Mouse (Mus musculus) E14TG2a.4 (cell line): ENCODE results near the gene Nme1.

Experiments used
- H3K27me3 ChIP-seq: 2 replicates; pipeline ENCODE4 v1.6.1; 2014; ENCODE audit warnings: low read length, control low read depth; ENCODE audit not compliant: insufficient read depth
- H3K36me3 ChIP-seq: 2 replicates; pipeline ENCODE4 v1.6.1; 2014; ENCODE audit warnings: low read length, control low read depth; ENCODE audit not compliant: insufficient read depth
- H3K4me1 ChIP-seq: replicated peaks from 2 replicates; pipeline ENCODE4 v1.6.1; 2014; ENCODE audit warnings: low read depth, low read length, control low read depth
- H3K4me3 ChIP-seq: replicated peaks from 2 replicates; pipeline ENCODE4 v1.5.1; 2014; ENCODE audit warnings: mild to moderate bottlenecking, low read length
- H3K9me3 ChIP-seq: 2 replicates; pipeline ENCODE4 v1.6.1; 2014; ENCODE audit warnings: low read length, control low read depth
- CTCF ChIP-seq: conservative IDR thresholded peaks from 2 replicates; pipeline ENCODE4 v1.5.1; 2014; ENCODE audit warnings: low read length
- NANOG ChIP-seq: IDR thresholded peaks from 2 replicates; pipeline ENCODE4 v1.6.1; 2014; ENCODE audit warnings: borderline replicate concordance, low read length, mixed read lengths
- POU5F1 ChIP-seq: IDR thresholded peaks from 2 replicates; pipeline ENCODE4 v1.6.1; 2014; ENCODE audit warnings: low read length, borderline replicate concordance

Gene Nme1

DNA sequence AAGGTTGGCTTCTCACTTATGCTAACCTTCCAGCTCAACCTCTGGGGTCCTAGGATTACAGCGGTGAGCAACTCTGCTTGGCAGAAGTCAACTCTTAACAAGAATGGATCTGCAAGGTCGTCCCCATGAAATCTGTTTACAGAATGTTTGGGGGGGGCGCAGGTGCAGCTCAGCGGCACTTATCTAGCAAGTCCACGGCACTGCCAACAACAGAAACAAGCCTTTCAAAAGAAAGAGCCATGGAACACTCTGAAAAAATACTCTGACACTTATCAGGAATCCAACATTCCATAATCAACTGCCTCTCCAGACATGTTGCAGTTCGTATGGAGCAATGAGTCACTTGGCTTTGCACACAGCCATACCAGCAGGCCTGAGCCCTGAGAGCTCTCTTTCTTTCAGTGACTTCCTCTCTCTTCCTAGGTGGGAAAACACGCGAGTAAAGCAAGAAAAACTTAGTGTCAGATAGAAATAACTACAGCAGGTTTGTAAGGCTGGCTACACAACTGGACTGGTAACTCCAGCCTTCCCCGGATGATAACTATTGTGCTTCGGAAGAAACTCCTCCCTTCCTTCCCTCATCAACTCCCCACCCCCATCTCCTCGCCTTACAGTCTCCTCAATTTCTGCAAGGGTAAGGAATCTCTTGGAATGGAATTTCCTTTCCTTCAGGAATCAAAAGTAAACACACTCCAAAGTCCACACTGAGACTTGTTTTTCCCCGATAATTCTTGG is 20.2 kb upstream of the Nme1 start:
- no peaks in the 10 kb centered on the region for H3K4me1 ChIP-seq
- no peak overlapping the region for H3K4me3 ChIP-seq
- no peak for TF ChIP-seq NANOG
- no peak for TF ChIP-seq POU5F1
- no peak for TF ChIP-seq CTCF
- H3K36me3 ChIP-seq = no peaks in the 10 kb centered on the region
- H3K27me3 ChIP-seq = no peaks in the 10 kb centered on the region
- peaks cover 71% of the 10 kb centered on the region for H3K9me3 ChIP-seq

DNA sequence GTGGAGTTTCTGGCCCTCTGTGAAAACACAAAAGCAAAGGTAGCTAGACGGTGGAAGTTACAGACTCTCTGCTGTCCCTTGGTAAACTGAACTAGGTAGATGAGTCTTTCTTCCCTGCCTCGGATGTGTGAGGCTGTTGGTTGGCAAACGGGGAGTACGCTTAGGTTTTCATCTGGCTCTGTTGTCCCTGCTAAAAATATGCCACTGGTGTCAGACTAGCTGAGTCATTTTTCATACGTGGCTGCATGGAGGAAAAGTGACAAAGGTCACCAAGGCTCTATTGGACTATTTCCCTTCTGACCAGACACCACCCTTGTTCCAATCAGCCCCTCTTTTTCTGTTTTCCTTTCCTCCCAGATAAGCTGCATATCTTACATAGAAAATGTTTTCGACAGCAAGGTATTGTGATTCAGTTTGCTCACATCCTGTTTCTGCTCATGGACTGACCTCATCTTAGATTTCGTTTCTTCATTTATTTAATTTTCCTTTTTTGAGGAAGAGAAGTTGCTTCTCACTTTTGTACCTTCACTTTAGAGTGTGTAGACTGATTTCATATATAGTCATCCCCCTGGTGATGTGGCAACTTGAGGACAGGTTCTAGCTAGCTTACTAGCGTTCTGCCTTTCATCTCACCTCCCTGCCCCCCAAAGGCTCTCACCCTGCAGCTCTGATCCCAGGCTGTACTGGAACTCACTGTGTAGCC is 19.5 kb upstream of the Nme1 start:
- no peaks in the 10 kb centered on the region for H3K27me3 ChIP-seq
- H3K9me3 ChIP-seq = peaks cover 79% of the 10 kb centered on the region
- H3K4me3 ChIP-seq = no peak overlapping the region
- H3K36me3 ChIP-seq = no peaks in the 10 kb centered on the region
- TF ChIP-seq CTCF = no peak
- TF ChIP-seq POU5F1 = no peak
- TF ChIP-seq NANOG = no peak
- no peaks in the 10 kb centered on the region for H3K4me1 ChIP-seq

DNA sequence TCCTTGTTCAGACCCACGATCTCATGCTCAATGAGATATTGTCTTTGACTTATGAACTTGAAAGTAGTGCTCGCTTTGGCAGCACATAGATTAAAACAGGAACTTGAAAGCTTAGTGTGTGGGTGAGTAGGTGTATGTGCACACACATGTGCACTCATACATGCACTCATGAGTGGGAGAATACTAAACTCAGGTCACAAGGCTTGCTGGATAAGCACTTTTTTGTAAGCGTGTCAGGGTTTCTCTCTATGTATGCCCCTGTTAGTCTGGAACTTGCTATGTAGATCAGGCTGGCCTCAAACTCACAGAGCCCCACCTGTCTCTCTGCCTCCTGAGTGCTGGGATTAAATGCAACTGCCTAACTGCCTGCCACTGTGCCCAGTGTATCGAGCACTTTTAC is 18.7 kb upstream of the Nme1 start:
- no peaks in the 10 kb centered on the region for H3K36me3 ChIP-seq
- H3K4me3 ChIP-seq = 0 out of 2 replicates have a peak overlapping the region, but pooled peaks have one; percentile 11
- no peaks in the 10 kb centered on the region for H3K27me3 ChIP-seq
- H3K9me3 ChIP-seq = peaks cover 80% of the 10 kb centered on the region
- no peaks in the 10 kb centered on the region for H3K4me1 ChIP-seq
- no peak for TF ChIP-seq POU5F1
- TF ChIP-seq CTCF = no peak
- TF ChIP-seq NANOG = no peak

GRCm38 (mm10) chr11:93986298-93986697 is 18.0 kb upstream of the Nme1 start:
- H3K27me3 ChIP-seq = no peaks in the 10 kb centered on the region
- TF ChIP-seq NANOG (no peak), CTCF (no peak), POU5F1 (no peak)
- H3K36me3 ChIP-seq = no peaks in the 10 kb centered on the region
- H3K4me1 ChIP-seq = no peaks in the 10 kb centered on the region
- H3K4me3 ChIP-seq = 0 out of 2 replicates have a peak overlapping the region, but pooled peaks have one; percentile 10
- peaks cover 72% of the 10 kb centered on the region for H3K9me3 ChIP-seq

DNA sequence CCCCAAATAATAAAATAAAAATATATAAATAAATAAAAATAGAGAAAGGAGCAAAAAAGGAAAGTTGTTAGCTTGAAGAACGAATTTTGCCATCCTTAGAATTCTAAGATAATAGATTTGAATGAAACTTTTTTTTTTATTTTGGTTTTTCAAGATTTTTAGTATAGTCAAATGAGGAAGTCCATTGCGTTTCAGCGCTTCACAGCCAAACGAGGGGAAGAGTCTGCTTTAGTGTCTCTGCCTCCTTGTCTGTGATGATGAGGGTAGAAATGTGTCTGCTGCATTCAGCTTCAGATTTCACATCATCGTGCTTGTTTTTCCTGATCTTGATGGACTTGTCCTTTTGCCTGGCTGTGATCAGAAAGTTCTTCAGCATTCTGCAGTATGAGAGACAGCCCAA is 16.9 kb upstream of the Nme1 start:
- TF ChIP-seq NANOG (no peak), CTCF (no peak), POU5F1 (no peak)
- no peaks in the 10 kb centered on the region for H3K4me1 ChIP-seq

DNA sequence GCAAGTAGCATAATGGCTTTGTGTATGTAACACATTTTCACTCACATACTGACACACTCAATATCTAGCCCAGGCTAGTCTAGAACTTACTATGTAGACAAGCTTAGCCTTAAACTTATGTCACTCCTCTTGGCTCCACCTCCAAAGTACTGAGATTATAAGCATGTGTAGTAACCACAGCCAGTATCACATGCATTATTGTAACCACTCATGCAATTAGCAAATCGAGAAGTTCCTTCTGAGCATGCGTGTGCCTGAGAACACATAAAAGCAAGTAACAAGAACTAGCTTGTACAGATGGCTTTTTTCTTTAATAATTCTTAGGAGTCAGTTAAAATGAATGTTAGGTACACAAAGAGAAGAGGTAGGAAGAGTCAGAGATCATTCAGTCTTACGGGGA is 16.3 kb upstream of the Nme1 start:
- Histone ChIP-seq H3K4me1 (no peaks in the 10 kb centered on the region), H3K4me3 (no peak overlapping the region), H3K27me3 (no peaks in the 10 kb centered on the region), H3K36me3 (no peaks in the 10 kb centered on the region), H3K9me3 (peaks cover 64% of the 10 kb centered on the region)
- TF ChIP-seq NANOG (no peak), CTCF (no peak), POU5F1 (no peak)

More for the DNA sequence above, 16.9 kb upstream of the Nme1 start:
- H3K9me3 ChIP-seq = peaks cover 70% of the 10 kb centered on the region
- H3K36me3 ChIP-seq = no peaks in the 10 kb centered on the region
- no peak overlapping the region for H3K4me3 ChIP-seq
- no peaks in the 10 kb centered on the region for H3K27me3 ChIP-seq

GRCm38 (mm10) chr11:93979502-93980049 is 11.3 kb upstream of the Nme1 start:
- H3K4me3 ChIP-seq = no peak overlapping the region
- TF ChIP-seq NANOG (no peak), CTCF (no peak), POU5F1 (no peak)
- peaks cover 23% of the 10 kb centered on the region for H3K9me3 ChIP-seq
- no peaks in the 10 kb centered on the region for H3K4me1 ChIP-seq
- H3K27me3 ChIP-seq = no peaks in the 10 kb centered on the region
- H3K36me3 ChIP-seq = no peaks in the 10 kb centered on the region

DNA sequence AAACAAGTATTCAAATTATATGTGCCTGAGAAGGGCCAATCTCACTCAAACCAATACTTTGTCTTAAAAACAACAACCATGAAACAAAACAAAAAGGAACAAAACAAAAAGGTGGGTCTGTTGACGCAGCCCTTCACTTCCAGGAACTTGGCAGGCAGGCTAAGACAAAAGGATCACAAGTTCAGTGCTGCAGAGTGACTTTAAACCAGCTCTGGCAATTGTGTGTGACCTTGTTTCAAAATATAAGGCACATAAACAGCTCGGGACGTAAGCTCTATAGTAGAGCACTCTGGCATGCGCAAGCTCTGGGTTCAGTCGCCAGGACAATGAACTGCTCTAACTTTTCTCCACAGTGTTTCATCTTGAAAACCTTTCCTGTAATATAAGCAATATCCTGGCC is 4.6 kb upstream of the Nme1 start:
- Histone ChIP-seq H3K4me3 (no peak overlapping the region), H3K27me3 (no peaks in the 10 kb centered on the region), H3K4me1 (peaks cover 42% of the 10 kb centered on the region), H3K9me3 (peaks cover 20% of the 10 kb centered on the region), H3K36me3 (no peaks in the 10 kb centered on the region)
- TF ChIP-seq POU5F1 = no peak
- no peak for TF ChIP-seq NANOG
- no peak for TF ChIP-seq CTCF
